Mouse (Mus musculus) forebrain, embryonic 16.5 days (tissue): ENCODE data around the gene Dusp28. TPM values are rescaled to one million over a fixed set of nuclear protein-coding genes. Genes with fewer than 3 reads are reported as not detected.

Experiments used
- ATAC-seq: fragments of 200-750 bp; cut with Nextera tagmentation; 2 replicates; pipeline ENCODE4 v1.8.0; 2017; ENCODE audit warnings: mild to moderate bottlenecking, moderate library complexity
- H3K27ac ChIP-seq: fragments of 300-500 bp; sonication (generic); 2 replicates; pipeline ENCODE4 v1.5.1; 2014; ENCODE audit warnings: low read length, control low read depth
- H3K27me3 ChIP-seq: fragments of 300-500 bp; sonication (generic); replicated peaks from 2 replicates; pipeline ENCODE4 v1.6.1; 2014; ENCODE audit warnings: low read length; ENCODE audit not compliant: control insufficient read depth, insufficient read depth
- H3K36me3 ChIP-seq: fragments of 300-500 bp; sonication (generic); 2 replicates; pipeline ENCODE4 v1.6.1; 2014; ENCODE audit not compliant: control insufficient read depth, insufficient read depth
- H3K4me1 ChIP-seq: fragments of 300-500 bp; sonication (generic); replicated peaks from 2 replicates; pipeline ENCODE4 v1.6.1; 2014; ENCODE audit warnings: low read length; ENCODE audit not compliant: control insufficient read depth, insufficient read depth
- H3K4me2 ChIP-seq: fragments of 300-500 bp; sonication (generic); 2 replicates; pipeline ENCODE4 v1.6.1; 2014; ENCODE audit warnings: mild to moderate bottlenecking, low read length, control low read depth
- H3K4me3 ChIP-seq: fragments of 300-500 bp; sonication (generic); replicated peaks from 2 replicates; pipeline ENCODE4 v1.5.1; 2014; ENCODE audit warnings: mild to moderate bottlenecking, low read length, control low read depth
- H3K9ac ChIP-seq: fragments of 300-500 bp; sonication (generic); replicated peaks from 2 replicates; pipeline ENCODE4 v1.6.1; 2014; ENCODE audit warnings: low read depth, low read length, control low read depth
- H3K9me3 ChIP-seq: fragments of 300-500 bp; sonication (generic); 2 replicates; pipeline ENCODE4 v1.6.1; 2016; ENCODE audit warnings: low read length; ENCODE audit not compliant: control insufficient read depth
- WGBS: fragments of 180-500 bp; shearing (Covaris S2); extraction: QIAGEN DNeasy Blood & Tissue Kit; methylation state at CpG from one replicate; pipeline ENCODE4 v1.1.7; 2014; 5-methylcytosine and 5-hydroxymethylcytosine counted together
- polyA plus RNA-seq: library from polyadenylated mRNA; unstranded; fragments of >200 nt; fragmentation: Nextera tagmentation; extraction: Ambion mirVana; gene quantifications from 2 replicates; pipeline ENCODE4 v1.2.1, GENCODE M21; 2015

Gene Dusp28
- polyA plus RNA-seq, 1 experiment from 2014 or later = 13.2 TPM

- Histone ChIP-seq H3K4me1 (peaks cover 30% of the 10 kb centered on the region), H3K27ac (no peak overlapping the region)
Measured at GRCm38 (mm10) chr1:92912286-92912685, 5.5 kb downstream of the Dusp28 start.

GRCm38 (mm10) chr1:92914239-92914638 is 7.5 kb downstream of the Dusp28 start:
- no peaks in the 10 kb centered on the region for H3K9me3 ChIP-seq
- peaks cover 25% of the 10 kb centered on the region for H3K4me1 ChIP-seq
- ATAC-seq = no peak
- H3K4me3 ChIP-seq = no peak overlapping the region
- peaks cover 35% of the 10 kb centered on the region for H3K36me3 ChIP-seq
- no peak overlapping the region for H3K27ac ChIP-seq
- no peak overlapping the region for H3K9ac ChIP-seq
- no peaks in the 10 kb centered on the region for H3K27me3 ChIP-seq
- WGBS = 80% methylated on average over 4 of the region's 4 CpGs
- H3K4me2 ChIP-seq = no peak overlapping the region

More at GRCm38 (mm10) chr1:92912286-92912685, 5.5 kb downstream of the Dusp28 start:
- ATAC-seq = no peak
- H3K4me3 ChIP-seq = peak overlapping the region; percentile 80
- peak overlapping the region; percentile 94 for H3K9ac ChIP-seq
- no peaks in the 10 kb centered on the region for H3K27me3 ChIP-seq
- peaks cover 18% of the 10 kb centered on the region for H3K36me3 ChIP-seq
- 50% methylated on average over 1 of the region's 1 CpGs for WGBS
- no peaks in the 10 kb centered on the region for H3K9me3 ChIP-seq
- H3K4me2 ChIP-seq = peak overlapping the region; percentile 73

GRCm38 (mm10) chr1:92914993-92915392 is 8.2 kb downstream of the Dusp28 start:
- Histone ChIP-seq H3K4me2 (no peak overlapping the region), H3K27me3 (no peaks in the 10 kb centered on the region), H3K4me1 (peaks cover 20% of the 10 kb centered on the region), H3K9ac (no peak overlapping the region), H3K27ac (no peak overlapping the region), H3K9me3 (no peaks in the 10 kb centered on the region), H3K4me3 (no peak overlapping the region), H3K36me3 (peaks cover 42% of the 10 kb centered on the region)
- no peak for ATAC-seq
- WGBS = 92% methylated on average over 11 of the region's 11 CpGs

- no peak overlapping the region for H3K27ac ChIP-seq
- H3K4me3 ChIP-seq = no peak overlapping the region
- H3K4me1 ChIP-seq = peaks cover 15% of the 10 kb centered on the region
- no peaks in the 10 kb centered on the region for H3K9me3 ChIP-seq
- H3K4me2 ChIP-seq = no peak overlapping the region
- no peak for ATAC-seq
- no peaks in the 10 kb centered on the region for H3K27me3 ChIP-seq
- WGBS = 96% methylated on average over 9 of the region's 9 CpGs
- peaks cover 51% of the 10 kb centered on the region for H3K36me3 ChIP-seq
- H3K9ac ChIP-seq = no peak overlapping the region
Measured at GRCm38 (mm10) chr1:92916725-92917124, 9.9 kb downstream of the Dusp28 start.

- Histone ChIP-seq H3K9ac (no peak overlapping the region), H3K27me3 (no peaks in the 10 kb centered on the region), H3K27ac (no peak overlapping the region), H3K4me1 (no peaks in the 10 kb centered on the region), H3K36me3 (peaks cover 51% of the 10 kb centered on the region), H3K9me3 (no peaks in the 10 kb centered on the region), H3K4me3 (no peak overlapping the region), H3K4me2 (no peak overlapping the region)
- ATAC-seq = no peak
- 97% methylated on average over 11 of the region's 11 CpGs for WGBS
Measured at GRCm38 (mm10) chr1:92919151-92919550, 12.4 kb downstream of the Dusp28 start.

- Histone ChIP-seq H3K4me1 (no peaks in the 10 kb centered on the region), H3K36me3 (peaks cover 51% of the 10 kb centered on the region), H3K4me2 (no peak overlapping the region), H3K27ac (no peak overlapping the region), H3K27me3 (no peaks in the 10 kb centered on the region), H3K9ac (no peak overlapping the region), H3K9me3 (no peaks in the 10 kb centered on the region), H3K4me3 (no peak overlapping the region)
- WGBS = 65% methylated on average over 12 of the region's 12 CpGs
- ATAC-seq = no peak
Measured at GRCm38 (mm10) chr1:92919775-92920174, 13.0 kb downstream of the Dusp28 start.

- no peaks in the 10 kb centered on the region for H3K27me3 ChIP-seq
- H3K4me2 ChIP-seq = no peak overlapping the region
- no peaks in the 10 kb centered on the region for H3K9me3 ChIP-seq
- no peak for ATAC-seq
- no peaks in the 10 kb centered on the region for H3K4me1 ChIP-seq
- H3K27ac ChIP-seq = no peak overlapping the region
- 90% methylated on average over 7 of the region's 7 CpGs for WGBS
- no peak overlapping the region for H3K4me3 ChIP-seq
- H3K36me3 ChIP-seq = peaks cover 46% of the 10 kb centered on the region
- H3K9ac ChIP-seq = no peak overlapping the region
Measured at GRCm38 (mm10) chr1:92920474-92921200, 13.9 kb downstream of the Dusp28 start.

- Histone ChIP-seq H3K27ac (no peak overlapping the region), H3K9me3 (no peaks in the 10 kb centered on the region), H3K4me1 (no peaks in the 10 kb centered on the region), H3K4me2 (no peak overlapping the region), H3K4me3 (no peak overlapping the region), H3K9ac (no peak overlapping the region), H3K36me3 (peaks cover 40% of the 10 kb centered on the region), H3K27me3 (no peaks in the 10 kb centered on the region)
- no peak for ATAC-seq
- WGBS = 95% methylated on average over 4 of the region's 4 CpGs
Measured at GRCm38 (mm10) chr1:92921496-92921895, 14.7 kb downstream of the Dusp28 start.

- Histone ChIP-seq H3K36me3 (no peaks in the 10 kb centered on the region), H3K4me3 (no peak overlapping the region), H3K27ac (no peak overlapping the region), H3K27me3 (0 out of 2 replicates have a peak, but pooled peaks cover 3% of the 10 kb centered on the region), H3K4me2 (no peak overlapping the region), H3K9ac (no peak overlapping the region), H3K4me1 (peaks cover 7% of the 10 kb centered on the region), H3K9me3 (no peaks in the 10 kb centered on the region)
- 18% methylated on average over 1 of the region's 1 CpGs for WGBS
- ATAC-seq = no peak
Measured at GRCm38 (mm10) chr1:92930171-92930706, 23.5 kb downstream of the Dusp28 start.
